Mouse (Mus musculus) spleen, adult 2 months (tissue): ENCODE measurements around the gene Stk33. TPM values are rescaled to one million over a fixed set of nuclear protein-coding genes. Genes with fewer than 3 reads are reported as not detected.

Experiments
- DNase-seq, 2 experiments: peaks; one replicate each; pipeline versions ENCODE4 v3.0.0 to v3.0.0-alpha.2; 2012 to 2021; ENCODE audit warnings: low spot score in 2 of 2, low read depth in 1 of 2
- H3K27ac ChIP-seq: fragments of 200-500 bp; 2 replicates; pipeline ENCODE4 v1.5.1; 2012; ENCODE audit warnings: low read length, inconsistent platforms; ENCODE audit not compliant: insufficient read depth
- H3K27me3 ChIP-seq: fragments of 200-500 bp; 2 replicates; pipeline ENCODE4 v1.6.1; 2012; ENCODE audit warnings: mild to moderate bottlenecking, moderate library complexity, low read length, inconsistent platforms; ENCODE audit not compliant: control insufficient read depth, insufficient read depth
- H3K36me3 ChIP-seq: fragments of 200-500 bp; 2 replicates; pipeline ENCODE4 v1.6.1; 2012; ENCODE audit warnings: mild to moderate bottlenecking, low read length, inconsistent platforms; ENCODE audit not compliant: control insufficient read depth, insufficient read depth
- H3K4me1 ChIP-seq: fragments of 200-500 bp; 2 replicates; pipeline ENCODE4 v1.6.1; 2011; ENCODE audit warnings: inconsistent platforms; ENCODE audit not compliant: control insufficient read depth, insufficient read depth, insufficient read length
- H3K4me3 ChIP-seq: fragments of 200-500 bp; 2 replicates; pipeline ENCODE4 v1.5.1; 2011; ENCODE audit warnings: mild to moderate bottlenecking, inconsistent platforms; ENCODE audit not compliant: insufficient read depth, insufficient read length; ENCODE audit errors: extremely low read depth
- CTCF ChIP-seq: fragments of 200-500 bp; IDR thresholded peaks from 2 replicates; pipeline ENCODE4 v1.5.1; 2011; ENCODE audit warnings: mild to moderate bottlenecking, inconsistent platforms; ENCODE audit not compliant: insufficient read depth, insufficient read length, insufficient replicate concordance; ENCODE audit errors: extremely low read depth
- POLR2A ChIP-seq: fragments of 200-500 bp; IDR thresholded peaks from 2 replicates; pipeline ENCODE4 v1.6.1; 2011; ENCODE audit warnings: low read depth, low read length, inconsistent platforms
- WGBS: fragments of 180-500 bp; shearing (Covaris S2); methylation state at CpG from one replicate; pipeline ENCODE4 v1.1.7; 2018; 5-methylcytosine and 5-hydroxymethylcytosine counted together
- polyA plus RNA-seq: library from polyadenylated mRNA; depleted of rRNA; stranded (reverse); fragments of >200 nt; gene quantifications from 2 replicates; pipeline ENCODE4 v1.2.3, GENCODE M21; 2012

The Stk33 gene
- polyA plus RNA-seq, 1 experiment = not detected

- peaks cover 9% of the 10 kb centered on the region; the same call in 1 of the 2 replicates for H3K4me1 ChIP-seq
- DNase-seq = no peak
- TF ChIP-seq CTCF (no peak), POLR2A (no peak)
- no peak overlapping the region for H3K4me3 ChIP-seq
- 14% methylated on average over 1 of the region's 1 CpGs for WGBS
- H3K27me3 ChIP-seq = no peaks in the 10 kb centered on the region
- H3K36me3 ChIP-seq = no peaks in the 10 kb centered on the region
- H3K27ac ChIP-seq = no peak overlapping the region
Observed at GRCm38 (mm10) chr7:109357877-109358276, 81.0 kb downstream of the Stk33 start.

GRCm38 (mm10) chr7:109347241-109347640 is 91.6 kb downstream of the Stk33 start:
- WGBS = 70% methylated on average over 3 of the region's 3 CpGs
- no peaks in the 10 kb centered on the region for H3K36me3 ChIP-seq
- no peaks in the 10 kb centered on the region for H3K27me3 ChIP-seq
- no peak overlapping the region for H3K4me3 ChIP-seq
- DNase-seq = no peak
- TF ChIP-seq CTCF = no peak
- no peak for TF ChIP-seq POLR2A
- H3K4me1 ChIP-seq = no peaks in the 10 kb centered on the region
- H3K27ac ChIP-seq = no peak overlapping the region

- H3K27me3 ChIP-seq = no peaks in the 10 kb centered on the region
- no peak overlapping the region for H3K27ac ChIP-seq
- no peaks in the 10 kb centered on the region for H3K36me3 ChIP-seq
- TF ChIP-seq POLR2A = no peak
- TF ChIP-seq CTCF = no peak
- H3K4me1 ChIP-seq = no peaks in the 10 kb centered on the region
- DNase-seq = no peak
- H3K4me3 ChIP-seq = no peak overlapping the region
- WGBS = 88% methylated on average over 8 of the region's 8 CpGs
Observed at GRCm38 (mm10) chr7:109331722-109332121, 107.2 kb downstream of the Stk33 start.

GRCm38 (mm10) chr7:109328772-109329171 is 110.1 kb downstream of the Stk33 start:
- H3K27me3 ChIP-seq = no peaks in the 10 kb centered on the region
- DNase-seq = no peak
- H3K4me1 ChIP-seq = no peaks in the 10 kb centered on the region
- no peak overlapping the region for H3K27ac ChIP-seq
- WGBS = 86% methylated on average over 3 of the region's 3 CpGs
- H3K36me3 ChIP-seq = no peaks in the 10 kb centered on the region
- TF ChIP-seq POLR2A = no peak
- TF ChIP-seq CTCF = no peak
- H3K4me3 ChIP-seq = no peak overlapping the region

GRCm38 (mm10) chr7:109326813-109327212 is 112.1 kb downstream of the Stk33 start:
- no peak for DNase-seq
- no peak for TF ChIP-seq POLR2A
- no peak for TF ChIP-seq CTCF
- Histone ChIP-seq H3K27me3 (no peaks in the 10 kb centered on the region), H3K4me1 (no peaks in the 10 kb centered on the region), H3K27ac (no peak overlapping the region), H3K36me3 (no peaks in the 10 kb centered on the region), H3K4me3 (no peak overlapping the region)
- 71% methylated on average over 4 of the region's 4 CpGs for WGBS

GRCm38 (mm10) chr7:109325731-109326130 is 113.2 kb downstream of the Stk33 start:
- DNase-seq = no peak
- no peak for TF ChIP-seq POLR2A
- no peak for TF ChIP-seq CTCF
- Histone ChIP-seq H3K4me3 (no peak overlapping the region), H3K27me3 (no peaks in the 10 kb centered on the region), H3K4me1 (no peaks in the 10 kb centered on the region), H3K27ac (no peak overlapping the region), H3K36me3 (no peaks in the 10 kb centered on the region)
- WGBS = 90% methylated on average over 3 of the region's 3 CpGs

- no peak for TF ChIP-seq POLR2A
- no peak for TF ChIP-seq CTCF
- DNase-seq = no peak
- no peaks in the 10 kb centered on the region for H3K27me3 ChIP-seq
- H3K4me1 ChIP-seq = no peaks in the 10 kb centered on the region
- H3K4me3 ChIP-seq = no peak overlapping the region
- H3K27ac ChIP-seq = no peak overlapping the region
- WGBS = 87% methylated on average over 9 of the region's 9 CpGs
- no peaks in the 10 kb centered on the region for H3K36me3 ChIP-seq
Observed at GRCm38 (mm10) chr7:109325169-109325568, 113.7 kb downstream of the Stk33 start.
